Mouse (Mus musculus): ENCODE results near the gene Slc39a11.

Slc39a11 gene

GRCm38 (mm10) chr11:113631862-113632261 is 18.0 kb downstream of the Slc39a11 start:
- no peak for DNase-seq (ENCODE audit: low spot score)

- DNase-seq (ENCODE audit: low spot score), result no peak
These were observed 18.6 kb downstream of the Slc39a11 start for GRCm38 (mm10) chr11:113631302-113631701.

GRCm38 (mm10) chr11:113630642-113631041 is 19.2 kb downstream of the Slc39a11 start:
- DNase-seq (ENCODE audit: low spot score), result no peak

- DNase-seq (ENCODE audit: low spot score), result no peak
These were observed 22.1 kb downstream of the Slc39a11 start for GRCm38 (mm10) chr11:113627785-113628184.

- DNase-seq (ENCODE audit: low spot score), result no peak
These were observed 24.4 kb downstream of the Slc39a11 start for GRCm38 (mm10) chr11:113625437-113625836.

GRCm38 (mm10) chr11:113622028-113622427 is 27.9 kb downstream of the Slc39a11 start:
- no peak for DNase-seq (ENCODE audit: low spot score)

- no peak for DNase-seq (ENCODE audit: low spot score)
These were observed 28.9 kb downstream of the Slc39a11 start for GRCm38 (mm10) chr11:113621001-113621400.

GRCm38 (mm10) chr11:113619420-113620080 is 30.3 kb downstream of the Slc39a11 start:
- DNase-seq (ENCODE audit: low spot score), result no peak

- peak; percentile 75 for DNase-seq (ENCODE audit: low spot score)
These were observed 31.0 kb downstream of the Slc39a11 start, which contains the start of gene Sstr2 for GRCm38 (mm10) chr11:113618672-113619419. Sstr2 (plus strand) TSS chr11:113619342.

GRCm38 (mm10) chr11:113618303-113618671 is 31.6 kb downstream of the Slc39a11 start:
- no peak for DNase-seq (ENCODE audit: low spot score)

- DNase-seq (ENCODE audit: low spot score), result peak; percentile 82
These were observed 32.6 kb downstream of the Slc39a11 start for GRCm38 (mm10) chr11:113617132-113617911.

GRCm38 (mm10) chr11:113614476-113614875 is 35.4 kb downstream of the Slc39a11 start:
- no peak for DNase-seq (ENCODE audit: low spot score)

- peak; percentile 63 for DNase-seq (ENCODE audit: low spot score)
These were observed 37.9 kb downstream of the Slc39a11 start for GRCm38 (mm10) chr11:113611664-113612611.

- no peak for DNase-seq (ENCODE audit: low spot score)
These were observed 38.7 kb downstream of the Slc39a11 start for GRCm38 (mm10) chr11:113611112-113611646.

- no peak for DNase-seq (ENCODE audit: low spot score)
These were observed 39.6 kb downstream of the Slc39a11 start for GRCm38 (mm10) chr11:113610266-113610665.

- no peak for DNase-seq (ENCODE audit: low spot score)
These were observed 40.3 kb downstream of the Slc39a11 start for GRCm38 (mm10) chr11:113609581-113609980.

- DNase-seq (ENCODE audit: low spot score), result no peak
These were observed 42.3 kb downstream of the Slc39a11 start for GRCm38 (mm10) chr11:113607556-113607955.

- no peak for DNase-seq (ENCODE audit: low spot score)
These were observed 48.1 kb downstream of the Slc39a11 start for GRCm38 (mm10) chr11:113601616-113602343.

- DNase-seq (ENCODE audit: low spot score), result no peak
These were observed 49.2 kb downstream of the Slc39a11 start for GRCm38 (mm10) chr11:113600526-113601245.

GRCm38 (mm10) chr11:113597632-113598031 is 52.2 kb downstream of the Slc39a11 start:
- DNase-seq (ENCODE audit: low spot score), result no peak

Data from layer of hippocampus, adult 11-12 months (tissue).